Mouse (Mus musculus): ENCODE measurements around the gene Ubqln1.
"Not testable (repeated sequence)": the region's sequence is repeated elsewhere in the genome, so short reads cannot be mapped to it uniquely, and the experiment has no call there.

The Ubqln1 gene

DNA sequence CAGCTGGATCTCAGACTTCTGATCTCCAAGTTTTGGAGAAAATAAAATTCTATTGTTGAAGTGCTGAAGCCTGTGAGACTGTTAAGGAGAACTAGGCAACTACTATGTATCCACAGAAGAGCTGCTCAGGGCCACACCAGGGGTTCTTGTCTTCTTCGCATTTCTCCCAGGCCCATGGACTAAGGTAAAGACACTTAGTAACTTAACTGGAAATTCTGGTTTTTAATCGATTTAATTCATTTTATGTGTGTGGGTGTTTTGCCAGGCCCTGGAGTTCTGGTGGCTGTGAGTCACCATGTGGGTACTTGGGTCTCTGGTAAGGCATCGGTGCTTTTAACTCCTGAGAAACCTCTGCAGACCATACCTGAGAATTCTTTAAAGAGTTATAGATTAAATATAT, 65.8 kb downstream of the Ubqln1 start:
- DNase-seq = no peak

DNA sequence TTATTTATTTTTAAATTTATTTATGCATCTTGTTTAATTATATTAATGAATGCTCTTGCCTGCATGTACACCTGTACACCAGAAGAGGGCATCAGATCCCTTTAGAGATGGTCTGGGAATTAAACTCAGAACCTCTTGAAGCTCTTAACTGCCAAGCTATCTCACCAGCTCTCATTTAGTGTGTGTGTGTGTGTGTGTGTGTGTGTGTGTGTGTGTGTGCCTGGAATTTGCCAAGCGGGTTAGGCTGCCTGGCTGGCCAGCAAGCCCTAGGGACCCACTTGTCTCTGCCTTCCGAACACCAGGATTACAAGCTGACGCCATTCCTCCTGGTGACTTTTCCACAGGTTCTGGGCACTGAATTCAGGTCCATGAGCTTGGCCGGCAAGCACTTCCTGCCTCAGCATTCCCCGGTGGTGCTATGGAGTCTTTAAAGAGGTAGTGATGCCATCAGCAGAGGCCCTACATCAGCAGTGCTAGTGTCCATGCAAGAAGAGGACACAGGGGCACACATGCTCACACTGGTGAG, 66.4 kb downstream of the Ubqln1 start:
- peak; percentile 19 to 24 for DNase-seq

- peak; percentile 40 to 58 for DNase-seq
These were observed 67.1 kb downstream of the Ubqln1 start for GRCm38 (mm10) chr13:58148256-58148831.

- DNase-seq = no peak
These were observed 67.7 kb downstream of the Ubqln1 start for GRCm38 (mm10) chr13:58147760-58148159.

DNA sequence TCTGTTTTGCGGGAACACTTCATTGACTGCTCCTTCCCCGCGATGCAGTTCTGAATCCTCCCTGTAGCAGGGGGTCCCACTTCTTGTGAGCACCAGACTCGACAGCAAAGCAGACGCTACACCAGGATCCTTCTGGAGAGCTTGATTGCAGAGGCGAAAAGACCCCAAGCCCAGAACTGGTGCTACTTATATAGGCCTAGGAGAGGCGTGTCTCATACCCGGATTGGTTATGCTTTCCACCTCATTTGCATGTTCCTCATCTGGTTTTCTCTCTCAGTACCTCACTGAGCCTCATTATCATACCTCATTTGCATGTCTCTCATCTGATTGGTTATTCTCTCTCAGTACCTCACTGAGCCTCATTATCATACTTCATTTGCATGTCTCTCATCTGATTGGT, 68.8 kb downstream of the Ubqln1 start:
- not testable (repeated sequence) for DNase-seq

DNA sequence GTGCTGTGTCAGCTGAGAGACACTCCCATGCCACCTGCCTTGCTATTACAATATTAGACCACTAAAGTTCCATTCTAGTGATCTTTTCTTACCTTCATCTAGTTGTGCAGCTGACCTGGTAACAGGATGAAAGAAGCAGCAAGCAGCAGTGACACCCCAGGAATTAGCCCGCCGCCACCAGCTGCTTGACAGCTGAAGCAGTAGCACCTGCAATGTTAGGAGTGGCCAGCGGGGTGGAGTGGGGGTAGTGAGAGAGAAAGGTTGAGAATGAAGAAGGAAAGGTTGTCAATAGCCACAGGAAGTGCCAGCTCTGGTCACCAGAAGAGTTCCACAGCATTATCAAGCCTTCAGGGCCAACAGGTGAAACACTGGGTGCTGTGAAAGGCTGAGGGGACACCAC, 83.8 kb downstream of the Ubqln1 start:
- DNase-seq = no peak

DNA sequence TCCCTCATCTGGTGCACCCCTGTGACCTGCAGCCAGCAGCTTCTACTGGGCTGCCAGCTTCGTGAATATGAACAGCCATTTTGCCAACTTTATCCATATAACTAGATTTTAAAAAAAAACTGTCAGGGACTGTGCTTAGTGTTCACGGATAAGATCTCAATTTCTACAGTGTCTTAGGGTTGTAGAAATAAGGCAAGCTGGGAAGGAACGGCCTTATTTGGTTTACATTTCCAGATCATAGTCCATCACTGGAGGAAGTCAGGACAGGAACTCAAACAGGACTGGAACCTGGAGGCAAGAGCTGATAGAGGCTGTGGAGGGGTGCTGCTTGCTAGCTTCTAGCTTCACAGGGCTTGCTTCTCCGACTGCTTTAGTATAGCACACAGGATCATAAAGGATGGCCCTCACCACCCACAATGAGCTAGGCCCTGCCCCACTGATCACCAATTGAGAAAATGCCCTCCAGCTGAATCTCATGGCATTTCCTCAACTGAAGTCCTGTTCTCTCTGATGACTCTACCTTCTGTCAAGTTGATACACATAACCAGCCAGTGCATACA, 85.7 kb downstream of the Ubqln1 start:
- no peak for DNase-seq

- peak; percentile 97 for DNase-seq
These were observed 86.4 kb downstream of the Ubqln1 start for GRCm38 (mm10) chr13:58128768-58129671.

GRCm38 (mm10) chr13:58128396-58128767, 87.1 kb downstream of the Ubqln1 start, which contains the start of gene Hnrnpa0:
Gene Hnrnpa0 (minus strand): TSS chr13:58128556.
- DNase-seq = peak; percentile 94 to 97

DNA sequence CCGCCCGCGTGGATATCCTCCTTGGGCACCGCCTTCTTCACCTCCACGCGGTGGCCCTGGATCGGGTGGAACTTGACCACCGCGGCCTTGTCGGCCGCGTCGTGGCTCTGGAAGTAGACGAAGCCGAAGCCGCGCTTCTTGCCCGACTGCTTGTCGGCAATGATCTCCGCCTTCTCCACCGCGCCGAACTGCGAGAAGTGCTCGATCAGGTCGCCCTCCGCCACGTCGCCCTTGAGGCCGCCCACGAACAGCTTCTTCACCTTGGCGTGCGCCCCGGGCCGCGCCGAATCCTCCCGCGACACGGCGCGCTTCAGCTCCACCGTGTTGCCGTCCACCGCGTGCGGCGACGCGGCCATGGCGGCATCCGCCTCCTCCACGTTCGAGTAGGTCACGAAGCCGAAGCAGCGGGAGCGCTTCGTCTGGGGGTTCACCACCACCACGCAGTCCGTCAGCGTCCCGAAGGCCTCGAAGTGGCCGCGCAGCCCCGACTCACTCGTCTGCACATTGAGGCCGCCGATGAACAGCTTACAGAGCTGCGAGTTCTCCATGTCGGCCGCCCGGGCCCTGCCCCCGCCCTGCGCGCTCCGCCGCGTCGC, 87.6 kb downstream of the Ubqln1 start:
- peak in 1 of 2 experiments; percentile 63 for DNase-seq

- no peak for DNase-seq
These were observed 88.3 kb downstream of the Ubqln1 start for GRCm38 (mm10) chr13:58126862-58127765.
